ENCODE assay signal across 9 mouse cellular contexts in genomic region chr10:39066962-39067361, GRCm38 (mm10).
DNase-seq lines count a peak whose midpoint lies in the region; TF ChIP-seq lines count a peak whose summit lies in the region.
"Had no signal": no experiment of that assay in that cellular context is flagged by ENCODE, and none has a peak within 500 bp of the region (broad histone marks: within the 10 kb centered on the region; RNA-seq: fewer than 3 reads in every experiment).

No protein-coding gene starts in this region.

- no peaks in the 10 kb centered on the region for H3K4me1 ChIP-seq in ES-Bruce4 (ENCODE audit: control insufficient read depth, insufficient read depth, low read length)

- H3K9me3 ChIP-seq in ES-Bruce4 (replicated peaks; ENCODE audit: control insufficient read depth, insufficient read depth, low read length, poor library complexity, severe bottlenecking): no peaks in the 10 kb centered on the region

- no peak overlapping the region for H3K9ac ChIP-seq in ES-Bruce4 (ENCODE audit: low read depth, poor library complexity, severe bottlenecking)

- H3K36me3 ChIP-seq in ES-Bruce4 (ENCODE audit: control insufficient read depth, insufficient read depth, low read length, poor library complexity, severe bottlenecking): no peaks in the 10 kb centered on the region

- H3K4me3 ChIP-seq in ES-Bruce4 (ENCODE audit: low read depth, low read length): no peak overlapping the region

- peak; percentile 66 for TF ChIP-seq CTCF in ES-Bruce4 (IDR thresholded peaks at IDR 0.05; ENCODE audit: low read depth, low read length)

- intact Hi-C loops in heart, postnatal 14 days (cut with DNase I): no loop called here

- TF ChIP-seq POLR2A in ES-Bruce4 (IDR thresholded peaks at IDR 0.05; ENCODE audit: insufficient read depth, low read length): no peak

- DNase-seq in adrenal gland, postnatal 25 days: peak; percentile 70
- DNase-seq in fibroblast of lung, adult 2 months (ENCODE audit: low read depth): peak; percentile 65
- DNase-seq in heart, postnatal 14 days: peak; percentile 81 to 85
- peak; percentile 9 to 41 for DNase-seq in layer of hippocampus, adult 8-10 months (ENCODE audit: low spot score in 2 of 2)
- DNase-seq in lung, postnatal 36 days: peak; percentile 88
- peak; percentile 29 to 39 for DNase-seq in right cerebral cortex, postnatal 36 days (ENCODE audit: low spot score in 2 of 2)
- no peak for DNase-seq in Muller cell, postnatal 12 days (ENCODE audit: inconsistent ontology term)

- no peak for TF ChIP-seq EP300 in ES-Bruce4 (IDR thresholded peaks at IDR 0.05; ENCODE audit: insufficient read depth, low read depth, low read length)

- no peaks in the 10 kb centered on the region; the same call in 1 of the 2 replicates for H3K27me3 ChIP-seq in ES-Bruce4 (ENCODE audit: control insufficient read depth, insufficient read depth, low read length, poor library complexity, severe bottlenecking)

- no peak overlapping the region for H3K27ac ChIP-seq in ES-Bruce4 (ENCODE audit: insufficient read depth, low read length)
- H3K27ac ChIP-seq: macrophage had no signal
